Mouse (Mus musculus) liver, embryonic 12.5 days (tissue): ENCODE measurements around the gene Mdc1. TPM values are rescaled to one million over a fixed set of nuclear protein-coding genes. Genes with fewer than 3 reads are reported as not detected.

Experiments used
- ATAC-seq: fragments of 200-750 bp; cut with Nextera tagmentation; 2 replicates; pipeline ENCODE4 v1.8.0; 2017; ENCODE audit warnings: moderate number of reproducible peaks, mild to moderate bottlenecking, moderate library complexity
- H3K27ac ChIP-seq: fragments of 300-500 bp; sonication (generic); 2 replicates; pipeline ENCODE4 v1.5.1; 2016; ENCODE audit warnings: mild to moderate bottlenecking
- H3K27me3 ChIP-seq: fragments of 300-500 bp; sonication (generic); replicated peaks from 2 replicates; pipeline ENCODE4 v1.6.1; 2016; ENCODE audit warnings: mild to moderate bottlenecking, moderate library complexity
- H3K36me3 ChIP-seq: fragments of 300-500 bp; sonication (generic); 2 replicates; pipeline ENCODE4 v1.6.1; 2016; ENCODE audit warnings: mild to moderate bottlenecking, moderate library complexity
- H3K4me1 ChIP-seq: fragments of 300-500 bp; sonication (generic); 2 replicates; pipeline ENCODE4 v1.6.1; 2016
- H3K4me2 ChIP-seq: fragments of 300-500 bp; sonication (generic); 2 replicates; pipeline ENCODE4 v1.6.1; 2016; ENCODE audit warnings: mild to moderate bottlenecking, moderate library complexity
- H3K4me3 ChIP-seq: fragments of 300-500 bp; sonication (generic); 2 replicates; pipeline ENCODE4 v1.5.1; 2016; ENCODE audit warnings: mild to moderate bottlenecking, moderate library complexity
- H3K9ac ChIP-seq: fragments of 300-500 bp; sonication (generic); 2 replicates; pipeline ENCODE4 v1.6.1; 2016; ENCODE audit warnings: mild to moderate bottlenecking, moderate library complexity
- H3K9me3 ChIP-seq: fragments of 300-500 bp; sonication (generic); replicated peaks from 2 replicates; pipeline ENCODE4 v1.6.1; 2016; ENCODE audit warnings: mild to moderate bottlenecking, moderate library complexity
- WGBS: fragments of 180-500 bp; shearing (Covaris S2); methylation state at CpG from one replicate; pipeline ENCODE4 v1.1.7; 2016; ENCODE audit not compliant: insufficient replicate concordance; 5-methylcytosine and 5-hydroxymethylcytosine counted together
- polyA plus RNA-seq: library from polyadenylated mRNA; unstranded; fragments of >200 nt; fragmentation: Nextera tagmentation; extraction: Ambion mirVana; gene quantifications from 2 replicates; pipeline ENCODE4 v1.2.1, GENCODE M21; 2016

Gene Mdc1
- polyA plus RNA-seq, 1 experiment from 2014 or later, result 15.0 TPM

- Histone ChIP-seq H3K9me3 (no peaks in the 10 kb centered on the region), H3K27me3 (no peaks in the 10 kb centered on the region), H3K4me3 (peak overlapping the region; percentile 81), H3K36me3 (peaks cover 41% of the 10 kb centered on the region), H3K4me2 (peak overlapping the region; percentile 95), H3K4me1 (peaks cover 73% of the 10 kb centered on the region), H3K9ac (peak overlapping the region; percentile 85), H3K27ac (peak overlapping the region; percentile 97)
- 60% methylated on average over 7 of the region's 7 CpGs for WGBS
- no peak for ATAC-seq
Measured at GRCm38 (mm10) chr17:35824402-35824801, 16.9 kb upstream of the Mdc1 start.

GRCm38 (mm10) chr17:35825109-35825850 lies 16.0 kb upstream of the Mdc1 start:
- peak; percentile 18; the same call in 1 of the 2 replicates for ATAC-seq
- Histone ChIP-seq H3K36me3 (peaks cover 44% of the 10 kb centered on the region), H3K9ac (peak overlapping the region; percentile 85; the same call in 1 of the 2 replicates), H3K4me1 (peaks cover 73% of the 10 kb centered on the region), H3K4me3 (no peak overlapping the region), H3K27me3 (no peaks in the 10 kb centered on the region), H3K27ac (peak overlapping the region; percentile 97), H3K4me2 (peak overlapping the region; percentile 95), H3K9me3 (no peaks in the 10 kb centered on the region)
- WGBS, result 77% methylated on average over 13 of the region's 13 CpGs

DNA sequence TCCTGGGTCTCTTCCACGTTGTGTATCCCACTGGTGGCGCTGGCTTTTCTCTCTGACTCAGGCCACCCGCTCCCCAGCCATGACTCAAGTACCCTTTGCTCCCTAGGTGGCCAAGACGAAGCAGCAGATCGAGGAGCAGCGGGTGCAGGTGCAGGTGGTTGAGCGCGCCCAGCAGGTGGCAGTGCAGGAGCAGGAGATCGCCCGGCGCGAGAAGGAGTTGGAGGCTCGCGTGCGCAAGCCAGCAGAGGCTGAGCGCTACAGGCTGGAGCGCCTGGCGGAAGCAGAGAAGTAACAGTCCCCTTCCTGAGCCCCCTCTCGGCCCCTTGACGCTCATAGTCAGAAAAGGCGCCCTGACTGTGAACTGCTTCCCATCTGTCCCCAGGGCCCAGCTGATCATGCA lies 11.6 kb upstream of the Mdc1 start:
- ATAC-seq, result peak; percentile 70
- peaks cover 86% of the 10 kb centered on the region for H3K36me3 ChIP-seq
- no peaks in the 10 kb centered on the region for H3K9me3 ChIP-seq
- H3K4me3 ChIP-seq, result no peak overlapping the region
- peak overlapping the region; percentile 48 for H3K4me2 ChIP-seq
- peak overlapping the region; percentile 43; the same call in 1 of the 2 replicates for H3K27ac ChIP-seq
- H3K27me3 ChIP-seq, result no peaks in the 10 kb centered on the region
- peak overlapping the region; percentile 44; the same call in 1 of the 2 replicates for H3K9ac ChIP-seq
- peaks cover 69% of the 10 kb centered on the region for H3K4me1 ChIP-seq
- 4% methylated on average over 21 of the region's 21 CpGs for WGBS

GRCm38 (mm10) chr17:35832400-35833238 lies 8.7 kb upstream of the Mdc1 start:
- H3K36me3 ChIP-seq, result peaks cover 79% of the 10 kb centered on the region
- no peak overlapping the region for H3K4me2 ChIP-seq
- no peak overlapping the region for H3K9ac ChIP-seq
- WGBS, result 67% methylated on average over 8 of the region's 8 CpGs
- H3K4me3 ChIP-seq, result no peak overlapping the region
- H3K9me3 ChIP-seq, result no peaks in the 10 kb centered on the region
- ATAC-seq, result no peak
- peak overlapping the region; percentile 68 for H3K27ac ChIP-seq
- H3K27me3 ChIP-seq, result no peaks in the 10 kb centered on the region
- H3K4me1 ChIP-seq, result peaks cover 67% of the 10 kb centered on the region

- no peaks in the 10 kb centered on the region for H3K9me3 ChIP-seq
- peak overlapping the region; percentile 68 for H3K27ac ChIP-seq
- peaks cover 67% of the 10 kb centered on the region for H3K4me1 ChIP-seq
- 19% methylated on average over 5 of the region's 5 CpGs for WGBS
- H3K4me2 ChIP-seq, result no peak overlapping the region
- 0 out of 2 replicates have a peak overlapping the region, but pooled peaks have one; percentile 15 for H3K9ac ChIP-seq
- ATAC-seq, result no peak
- H3K27me3 ChIP-seq, result no peaks in the 10 kb centered on the region
- H3K36me3 ChIP-seq, result peaks cover 72% of the 10 kb centered on the region
- H3K4me3 ChIP-seq, result no peak overlapping the region
Measured at GRCm38 (mm10) chr17:35833239-35833751, 8.0 kb upstream of the Mdc1 start.

- no peak overlapping the region for H3K4me3 ChIP-seq
- WGBS, result 46% methylated on average over 5 of the region's 5 CpGs
- peaks cover 73% of the 10 kb centered on the region for H3K4me1 ChIP-seq
- ATAC-seq, result no peak
- H3K36me3 ChIP-seq, result peaks cover 68% of the 10 kb centered on the region
- H3K9me3 ChIP-seq, result no peaks in the 10 kb centered on the region
- H3K27me3 ChIP-seq, result no peaks in the 10 kb centered on the region
- peak overlapping the region; percentile 96 for H3K27ac ChIP-seq
- H3K4me2 ChIP-seq, result peak overlapping the region; percentile 83; the same call in 1 of the 2 replicates
- 0 out of 2 replicates have a peak overlapping the region, but pooled peaks have one; percentile 15 for H3K9ac ChIP-seq
Measured at GRCm38 (mm10) chr17:35833894-35834293, 7.4 kb upstream of the Mdc1 start.

DNA sequence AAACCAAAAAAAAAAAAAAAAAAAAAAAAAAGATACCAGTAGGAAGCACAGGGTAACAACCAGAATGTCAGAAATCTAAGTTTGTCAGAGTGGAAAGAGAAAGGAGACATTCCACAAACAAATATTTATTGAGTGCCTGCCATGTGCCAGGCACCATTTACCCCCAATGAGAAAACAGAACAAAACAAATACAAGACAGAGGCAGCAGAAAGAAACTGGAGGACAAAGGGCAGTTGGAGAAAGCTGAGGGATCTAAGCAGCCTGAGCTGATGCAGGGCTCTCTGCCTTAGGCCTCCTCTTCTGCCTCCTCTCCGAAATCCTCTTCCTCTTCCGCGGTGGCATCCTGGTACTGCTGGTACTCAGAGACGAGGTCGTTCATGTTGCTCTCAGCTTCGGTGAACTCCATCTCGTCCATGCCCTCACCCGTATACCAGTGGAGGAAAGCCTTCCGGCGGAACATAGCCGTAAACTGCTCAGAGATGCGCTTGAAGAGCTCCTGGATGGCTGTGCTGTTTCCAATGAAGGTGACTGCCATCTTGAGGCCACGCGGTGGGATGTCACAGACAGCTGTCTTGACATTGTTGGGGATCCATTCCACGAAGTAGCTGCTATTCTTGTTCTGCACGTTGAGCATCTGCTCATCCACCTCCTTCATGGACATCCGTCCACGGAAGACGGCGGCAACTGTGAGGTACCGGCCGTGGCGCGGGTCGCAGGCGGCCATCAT lies 6.5 kb upstream of the Mdc1 start:
- H3K4me1 ChIP-seq, result peaks cover 73% of the 10 kb centered on the region
- ATAC-seq, result no peak

DNA sequence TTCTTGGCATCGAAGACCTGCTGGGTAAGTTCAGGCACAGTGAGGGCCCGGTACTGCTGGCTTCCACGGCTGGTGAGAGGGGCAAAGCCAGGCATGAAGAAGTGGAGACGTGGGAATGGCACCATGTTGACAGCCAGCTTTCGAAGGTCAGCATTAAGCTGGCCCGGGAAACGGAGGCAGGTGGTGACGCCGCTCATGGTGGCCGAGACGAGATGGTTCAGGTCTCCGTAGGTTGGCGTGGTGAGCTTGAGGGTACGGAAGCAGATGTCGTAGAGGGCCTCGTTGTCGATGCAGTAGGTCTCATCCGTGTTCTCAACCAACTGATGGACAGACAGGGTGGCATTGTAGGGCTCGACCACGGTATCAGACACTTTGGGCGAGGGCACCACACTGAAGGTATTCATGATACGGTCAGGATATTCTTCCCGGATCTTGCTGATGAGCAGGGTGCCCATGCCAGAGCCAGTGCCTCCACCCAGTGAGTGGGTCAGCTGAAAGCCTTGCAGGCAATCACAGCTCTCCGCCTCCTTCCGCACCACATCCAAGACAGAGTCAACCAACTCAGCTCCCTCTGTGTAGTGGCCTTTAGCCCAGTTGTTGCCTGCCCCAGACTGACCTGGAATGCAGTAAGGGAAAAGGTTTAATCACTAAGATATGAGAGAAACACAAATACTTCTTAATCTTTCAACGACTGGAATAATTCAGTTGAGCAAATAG lies 5.7 kb upstream of the Mdc1 start:
- Histone ChIP-seq H3K27me3 (no peaks in the 10 kb centered on the region), H3K4me1 (peaks cover 72% of the 10 kb centered on the region), H3K27ac (peak overlapping the region; percentile 96), H3K36me3 (peaks cover 62% of the 10 kb centered on the region), H3K4me2 (peak overlapping the region; percentile 83), H3K9ac (peak overlapping the region; percentile 94), H3K9me3 (no peaks in the 10 kb centered on the region), H3K4me3 (peak overlapping the region; percentile 74)
- no peak for ATAC-seq
- 75% methylated on average over 26 of the region's 26 CpGs for WGBS

More for the DNA sequence above, 6.5 kb upstream of the Mdc1 start:
- Histone ChIP-seq H3K27me3 (no peaks in the 10 kb centered on the region), H3K9me3 (no peaks in the 10 kb centered on the region), H3K27ac (peak overlapping the region; percentile 96), H3K9ac (peak overlapping the region; percentile 94), H3K4me2 (peak overlapping the region; percentile 83), H3K36me3 (peaks cover 68% of the 10 kb centered on the region), H3K4me3 (peak overlapping the region; percentile 74)
- WGBS, result 75% methylated on average over 26 of the region's 26 CpGs

GRCm38 (mm10) chr17:35836178-35836965 lies 4.9 kb upstream of the Mdc1 start:
- no peaks in the 10 kb centered on the region for H3K9me3 ChIP-seq
- peaks cover 67% of the 10 kb centered on the region for H3K4me1 ChIP-seq
- peaks cover 54% of the 10 kb centered on the region for H3K36me3 ChIP-seq
- no peak for ATAC-seq
- peak overlapping the region; percentile 94 for H3K9ac ChIP-seq
- peak overlapping the region; percentile 96 for H3K27ac ChIP-seq
- H3K4me2 ChIP-seq, result peak overlapping the region; percentile 83
- 8% methylated on average over 24 of the region's 24 CpGs for WGBS
- H3K4me3 ChIP-seq, result peak overlapping the region; percentile 74
- H3K27me3 ChIP-seq, result no peaks in the 10 kb centered on the region

DNA sequence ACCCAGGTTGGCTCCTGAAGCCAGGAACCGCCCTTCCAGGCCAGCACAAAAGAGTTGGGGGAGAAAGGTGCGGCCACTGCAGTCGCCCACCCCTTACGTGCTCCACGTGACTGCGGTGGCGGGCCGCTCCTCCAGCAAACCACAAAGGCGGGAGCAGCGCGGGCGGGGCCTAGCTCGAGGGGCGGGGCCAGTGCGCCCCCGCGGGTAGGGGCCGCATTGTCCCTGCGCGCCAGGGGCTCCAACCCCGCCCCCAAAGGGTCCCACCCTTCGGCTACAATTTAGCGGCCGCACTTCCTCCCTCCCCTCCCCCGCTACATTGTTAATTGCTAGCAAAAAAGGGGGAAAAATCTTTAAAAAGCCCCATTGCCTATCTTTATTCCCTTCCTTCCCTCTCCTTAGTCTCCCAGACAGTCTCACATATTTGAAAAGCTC lies 4.3 kb upstream of the Mdc1 start:
- 0% methylated on average over 25 of the region's 25 CpGs for WGBS
- ATAC-seq, result peak; percentile 25
- Histone ChIP-seq H3K4me2 (peak overlapping the region; percentile 83), H3K9me3 (no peaks in the 10 kb centered on the region), H3K9ac (peak overlapping the region; percentile 94), H3K36me3 (peaks cover 49% of the 10 kb centered on the region), H3K4me3 (peak overlapping the region; percentile 74), H3K27ac (peak overlapping the region; percentile 96), H3K4me1 (peaks cover 71% of the 10 kb centered on the region), H3K27me3 (no peaks in the 10 kb centered on the region)
